Mouse (Mus musculus): Measurements from ENCODE around the gene Rhobtb1. TPM values are rescaled to one million over a fixed set of nuclear protein-coding genes. Genes with fewer than 3 reads are reported as not detected.

Gene Rhobtb1
- polyA plus RNA-seq, 1 experiment from 2014 or later, result 29.4 TPM

DNA sequence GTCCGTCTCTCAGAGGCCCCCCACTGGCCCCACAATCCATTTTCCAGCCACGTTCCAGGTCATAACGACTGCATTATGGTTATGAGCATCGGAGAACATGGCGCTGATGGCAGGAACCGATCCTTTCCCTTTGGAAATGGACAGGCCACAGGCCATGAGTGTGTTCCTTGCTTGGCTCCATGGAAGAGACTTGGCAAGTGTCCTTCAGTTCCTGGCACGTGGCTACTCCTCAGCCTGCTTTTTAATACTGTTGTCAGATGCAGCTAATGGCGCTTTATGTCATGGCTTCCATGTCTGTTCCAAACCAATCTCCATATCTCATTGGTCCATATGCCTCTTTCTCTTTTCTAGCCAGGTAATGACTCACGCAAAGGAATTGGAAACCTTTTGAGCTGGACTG is 86.5 kb downstream of the Rhobtb1 start:
- no peak overlapping the region for H3K4me3 ChIP-seq (ENCODE audit: low read length)
- peaks cover 3% of the 10 kb centered on the region; the same call in 1 of the 2 replicates for H3K9me3 ChIP-seq (replicated peaks; ENCODE audit: control insufficient read depth, low read length)
- H3K27ac ChIP-seq (ENCODE audit: low read length), result no peak overlapping the region
- peaks cover 4% of the 10 kb centered on the region; the same call in 1 of the 2 replicates for H3K36me3 ChIP-seq (ENCODE audit: control insufficient read depth, insufficient read depth)
- WGBS, result 92% methylated on average over 9 of the region's 9 CpGs
- no peak for ATAC-seq (replicated peaks; ENCODE audit: extremely low read depth, insufficient read depth, low FRiP score)
- no peak overlapping the region for H3K9ac ChIP-seq (ENCODE audit: low read length)
- H3K4me2 ChIP-seq (ENCODE audit: low read depth, low read length), result no peak overlapping the region
- no peaks in the 10 kb centered on the region for H3K4me1 ChIP-seq (ENCODE audit: control insufficient read depth, insufficient read depth, low read length)
- H3K27me3 ChIP-seq (ENCODE audit: control insufficient read depth, insufficient read depth, low read length), result no peaks in the 10 kb centered on the region

DNA sequence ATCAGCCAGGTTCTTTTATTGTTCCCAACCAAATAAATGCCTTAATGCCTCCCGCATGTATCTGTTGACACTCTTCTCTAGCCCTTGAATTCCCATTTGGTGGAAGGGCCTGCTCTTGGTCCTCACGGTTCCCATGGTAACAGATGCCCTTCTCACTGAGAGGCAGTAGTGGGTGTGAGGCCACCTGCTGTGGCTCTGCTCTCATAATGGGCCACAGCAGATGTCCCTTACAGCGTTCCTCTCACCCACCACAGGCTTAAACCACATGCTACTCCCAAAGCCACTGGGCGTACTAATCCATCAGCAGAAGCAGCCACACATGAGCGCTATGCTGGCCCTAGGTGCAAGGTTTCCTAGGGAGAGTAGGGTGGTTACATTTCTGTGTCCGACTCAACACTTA is 87.1 kb downstream of the Rhobtb1 start:
- H3K4me2 ChIP-seq (ENCODE audit: low read depth, low read length), result no peak overlapping the region
- peaks cover 3% of the 10 kb centered on the region; the same call in 1 of the 2 replicates for H3K9me3 ChIP-seq (replicated peaks; ENCODE audit: control insufficient read depth, low read length)
- H3K27ac ChIP-seq (ENCODE audit: low read length), result no peak overlapping the region
- H3K9ac ChIP-seq (ENCODE audit: low read length), result no peak overlapping the region
- ATAC-seq (replicated peaks; ENCODE audit: extremely low read depth, insufficient read depth, low FRiP score), result no peak
- WGBS, result 73% methylated on average over 6 of the region's 6 CpGs
- H3K4me1 ChIP-seq (ENCODE audit: control insufficient read depth, insufficient read depth, low read length), result no peaks in the 10 kb centered on the region
- H3K4me3 ChIP-seq (ENCODE audit: low read length), result no peak overlapping the region
- no peaks in the 10 kb centered on the region for H3K27me3 ChIP-seq (ENCODE audit: control insufficient read depth, insufficient read depth, low read length)
- H3K36me3 ChIP-seq (ENCODE audit: control insufficient read depth, insufficient read depth), result peaks cover 4% of the 10 kb centered on the region; the same call in 1 of the 2 replicates

DNA sequence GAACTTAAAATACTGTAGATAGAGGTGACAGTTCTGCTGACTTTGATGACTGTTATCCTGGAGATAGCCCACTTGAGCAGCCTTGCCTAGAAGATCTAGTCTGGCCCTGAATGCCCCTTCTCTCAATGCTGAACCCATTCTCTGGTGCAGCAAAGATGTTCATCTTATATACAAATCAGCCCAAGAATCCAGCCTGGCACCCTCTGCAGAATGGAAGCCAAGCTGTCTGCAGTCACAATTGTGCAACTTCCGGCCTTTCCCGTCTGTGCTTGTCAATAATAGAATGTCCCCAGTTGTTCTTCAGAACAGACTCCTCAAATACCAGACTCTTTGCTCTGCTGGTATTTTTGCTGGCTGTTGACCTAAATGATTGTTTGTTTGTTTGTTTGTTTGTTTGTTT is 89.3 kb downstream of the Rhobtb1 start:
- Histone ChIP-seq H3K4me3 (ENCODE audit: low read length) (no peak overlapping the region), H3K27ac (ENCODE audit: low read length) (no peak overlapping the region), H3K4me2 (ENCODE audit: low read depth, low read length) (no peak overlapping the region), H3K27me3 (ENCODE audit: control insufficient read depth, insufficient read depth, low read length) (no peaks in the 10 kb centered on the region), H3K36me3 (ENCODE audit: control insufficient read depth, insufficient read depth) (peaks cover 4% of the 10 kb centered on the region; the same call in 1 of the 2 replicates), H3K9ac (ENCODE audit: low read length) (no peak overlapping the region), H3K4me1 (ENCODE audit: control insufficient read depth, insufficient read depth, low read length) (no peaks in the 10 kb centered on the region; the same call in 1 of the 2 replicates), H3K9me3 (replicated peaks; ENCODE audit: control insufficient read depth, low read length) (peaks cover 3% of the 10 kb centered on the region; the same call in 1 of the 2 replicates)
- ATAC-seq (replicated peaks; ENCODE audit: extremely low read depth, insufficient read depth, low FRiP score), result no peak
- WGBS, result 79% methylated on average over 2 of the region's 2 CpGs

DNA sequence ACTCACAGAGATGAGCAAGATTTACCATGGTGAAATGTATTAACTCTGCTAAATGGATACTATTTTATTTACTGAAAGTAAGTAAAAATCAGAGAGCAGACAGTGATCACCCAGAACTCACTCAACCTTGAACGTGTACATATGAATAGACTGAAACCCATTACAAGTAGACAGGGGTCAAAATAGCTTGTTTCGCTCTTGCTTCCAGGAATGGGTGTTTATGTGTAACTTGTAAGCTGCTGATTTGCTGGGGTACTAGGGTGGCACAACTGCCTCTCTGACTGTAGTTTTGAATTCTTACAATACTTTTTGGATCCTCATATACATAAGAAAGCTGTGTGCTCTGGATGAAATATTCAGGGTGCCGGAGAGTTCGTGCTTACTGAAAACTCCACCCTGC is 93.9 kb downstream of the Rhobtb1 start:
- no peak for ATAC-seq (replicated peaks; ENCODE audit: extremely low read depth, insufficient read depth, low FRiP score)
- Histone ChIP-seq H3K27ac (ENCODE audit: low read length) (no peak overlapping the region), H3K4me2 (ENCODE audit: low read depth, low read length) (no peak overlapping the region), H3K9me3 (replicated peaks; ENCODE audit: control insufficient read depth, low read length) (peaks cover 3% of the 10 kb centered on the region; the same call in 1 of the 2 replicates), H3K36me3 (ENCODE audit: control insufficient read depth, insufficient read depth) (peaks cover 9% of the 10 kb centered on the region; the same call in 1 of the 2 replicates), H3K27me3 (ENCODE audit: control insufficient read depth, insufficient read depth, low read length) (no peaks in the 10 kb centered on the region), H3K9ac (ENCODE audit: low read length) (no peak overlapping the region), H3K4me1 (ENCODE audit: control insufficient read depth, insufficient read depth, low read length) (no peaks in the 10 kb centered on the region; the same call in none of the 2 replicates), H3K4me3 (ENCODE audit: low read length) (no peak overlapping the region)
- 89% methylated on average over 4 of the region's 4 CpGs for WGBS

DNA sequence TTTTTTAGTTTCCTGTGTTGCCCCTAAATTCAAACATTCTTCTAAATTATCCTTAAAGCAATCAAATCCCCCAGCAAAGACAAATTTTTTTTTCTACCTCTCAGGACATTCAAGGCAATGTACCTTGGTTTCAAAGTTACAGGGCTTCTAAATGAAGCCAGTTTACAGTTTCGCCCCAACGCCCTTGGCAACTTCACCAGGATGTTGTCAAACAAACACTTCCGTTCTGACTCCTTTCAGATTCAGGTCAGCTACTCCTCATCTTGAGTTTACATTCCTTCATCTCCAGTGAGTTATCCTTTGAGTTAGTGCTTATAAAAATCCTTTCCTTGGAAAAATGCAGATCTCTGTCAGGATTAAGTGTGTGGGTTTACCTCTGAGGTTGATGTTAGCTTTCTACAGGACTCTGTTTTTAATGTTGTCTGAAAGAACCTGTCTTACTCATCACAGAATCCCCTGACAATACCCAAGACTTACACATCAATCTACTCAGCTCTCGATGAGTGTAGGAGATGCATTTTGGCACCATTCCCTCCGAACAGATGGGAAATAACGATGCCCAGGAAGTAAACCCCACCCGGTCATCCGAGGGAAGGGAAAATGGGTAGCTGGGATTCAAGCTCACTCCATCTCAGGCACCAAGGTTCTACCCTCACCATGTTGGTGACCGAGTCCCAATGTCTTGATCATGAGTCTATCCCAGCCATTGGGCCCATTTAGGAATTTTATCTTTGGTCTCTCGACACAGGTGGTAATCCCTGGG is 94.9 kb downstream of the Rhobtb1 start:
- no peak for ATAC-seq (replicated peaks; ENCODE audit: extremely low read depth, insufficient read depth, low FRiP score)
- Histone ChIP-seq H3K9me3 (replicated peaks; ENCODE audit: control insufficient read depth, low read length) (peaks cover 3% of the 10 kb centered on the region; the same call in 1 of the 2 replicates), H3K4me2 (ENCODE audit: low read depth, low read length) (no peak overlapping the region), H3K9ac (ENCODE audit: low read length) (no peak overlapping the region), H3K27ac (ENCODE audit: low read length) (no peak overlapping the region), H3K4me3 (ENCODE audit: low read length) (no peak overlapping the region), H3K36me3 (ENCODE audit: control insufficient read depth, insufficient read depth) (peaks cover 15% of the 10 kb centered on the region; the same call in 1 of the 2 replicates), H3K4me1 (ENCODE audit: control insufficient read depth, insufficient read depth, low read length) (no peaks in the 10 kb centered on the region; the same call in none of the 2 replicates), H3K27me3 (ENCODE audit: control insufficient read depth, insufficient read depth, low read length) (no peaks in the 10 kb centered on the region)
- WGBS, result 79% methylated on average over 10 of the region's 10 CpGs

DNA sequence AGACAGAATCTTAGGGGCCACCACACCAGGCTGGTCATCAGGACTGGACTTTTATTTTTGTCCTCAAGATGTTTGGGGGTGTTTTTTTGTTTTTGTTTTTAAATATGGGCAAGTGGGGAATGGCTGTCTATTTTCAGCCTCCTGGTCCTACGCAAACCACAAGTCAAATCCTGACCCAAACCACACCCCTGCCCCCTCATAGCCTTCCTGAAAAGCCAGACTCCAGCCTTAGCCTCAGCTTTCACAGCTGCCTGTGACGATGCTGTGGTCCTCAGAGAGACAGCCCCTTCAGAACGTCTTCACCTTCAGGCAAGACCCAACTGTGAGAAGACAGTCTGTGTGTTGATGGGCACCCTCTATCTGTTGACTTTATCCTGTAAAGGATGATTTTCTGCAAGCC is 95.5 kb downstream of the Rhobtb1 start:
- Histone ChIP-seq H3K9me3 (replicated peaks; ENCODE audit: control insufficient read depth, low read length) (peaks cover 3% of the 10 kb centered on the region; the same call in 1 of the 2 replicates), H3K27ac (ENCODE audit: low read length) (no peak overlapping the region), H3K36me3 (ENCODE audit: control insufficient read depth, insufficient read depth) (peaks cover 15% of the 10 kb centered on the region; the same call in 1 of the 2 replicates), H3K4me2 (ENCODE audit: low read depth, low read length) (no peak overlapping the region), H3K27me3 (ENCODE audit: control insufficient read depth, insufficient read depth, low read length) (no peaks in the 10 kb centered on the region), H3K9ac (ENCODE audit: low read length) (no peak overlapping the region), H3K4me1 (ENCODE audit: control insufficient read depth, insufficient read depth, low read length) (no peaks in the 10 kb centered on the region; the same call in none of the 2 replicates), H3K4me3 (ENCODE audit: low read length) (no peak overlapping the region)
- ATAC-seq (replicated peaks; ENCODE audit: extremely low read depth, insufficient read depth, low FRiP score), result no peak
- 57% methylated on average over 3 of the region's 3 CpGs for WGBS

DNA sequence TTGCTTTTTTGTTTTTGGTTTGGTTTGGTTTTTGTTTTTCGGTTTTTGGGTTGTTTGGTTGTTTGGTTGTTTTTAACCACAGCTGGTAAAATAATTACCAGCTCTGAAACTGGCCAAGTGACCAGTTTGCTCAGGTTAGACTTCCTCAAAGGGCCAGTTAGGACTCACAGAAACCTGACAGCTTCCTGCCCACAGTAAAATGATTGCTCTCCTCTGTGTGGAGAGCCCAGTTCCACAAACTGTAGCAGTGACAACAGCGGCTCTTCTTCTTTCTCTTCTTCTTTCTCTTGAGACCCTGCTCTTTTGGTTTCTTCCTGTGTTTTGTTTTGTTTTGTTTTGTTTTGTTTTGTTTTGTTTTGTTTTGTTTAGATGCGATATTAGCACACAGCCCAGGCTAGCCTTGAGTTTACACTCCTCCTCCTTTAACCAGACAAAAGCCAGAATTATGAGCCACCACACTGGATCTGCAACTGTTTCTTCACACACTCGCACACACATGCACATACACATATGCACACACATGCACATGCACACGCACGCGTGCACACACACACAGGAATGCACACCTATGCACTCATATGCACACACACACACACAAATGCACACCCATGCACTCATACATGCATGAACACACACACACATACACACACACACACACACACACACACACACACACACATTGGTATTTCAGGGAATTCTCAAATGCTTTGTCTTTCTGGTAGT is 96.2 kb downstream of the Rhobtb1 start:
- H3K9me3 ChIP-seq (replicated peaks; ENCODE audit: control insufficient read depth, low read length), result no peaks in the 10 kb centered on the region
- no peak overlapping the region for H3K9ac ChIP-seq (ENCODE audit: low read length)
- peaks cover 4% of the 10 kb centered on the region for H3K4me1 ChIP-seq (ENCODE audit: control insufficient read depth, insufficient read depth, low read length)
- 90% methylated on average over 7 of the region's 7 CpGs for WGBS
- no peak overlapping the region for H3K4me2 ChIP-seq (ENCODE audit: low read depth, low read length)
- no peak overlapping the region for H3K27ac ChIP-seq (ENCODE audit: low read length)
- H3K36me3 ChIP-seq (ENCODE audit: control insufficient read depth, insufficient read depth), result peaks cover 13% of the 10 kb centered on the region; the same call in 1 of the 2 replicates
- no peaks in the 10 kb centered on the region for H3K27me3 ChIP-seq (ENCODE audit: control insufficient read depth, insufficient read depth, low read length)
- H3K4me3 ChIP-seq (ENCODE audit: low read length), result no peak overlapping the region
- no peak for ATAC-seq (replicated peaks; ENCODE audit: extremely low read depth, insufficient read depth, low FRiP score)

DNA sequence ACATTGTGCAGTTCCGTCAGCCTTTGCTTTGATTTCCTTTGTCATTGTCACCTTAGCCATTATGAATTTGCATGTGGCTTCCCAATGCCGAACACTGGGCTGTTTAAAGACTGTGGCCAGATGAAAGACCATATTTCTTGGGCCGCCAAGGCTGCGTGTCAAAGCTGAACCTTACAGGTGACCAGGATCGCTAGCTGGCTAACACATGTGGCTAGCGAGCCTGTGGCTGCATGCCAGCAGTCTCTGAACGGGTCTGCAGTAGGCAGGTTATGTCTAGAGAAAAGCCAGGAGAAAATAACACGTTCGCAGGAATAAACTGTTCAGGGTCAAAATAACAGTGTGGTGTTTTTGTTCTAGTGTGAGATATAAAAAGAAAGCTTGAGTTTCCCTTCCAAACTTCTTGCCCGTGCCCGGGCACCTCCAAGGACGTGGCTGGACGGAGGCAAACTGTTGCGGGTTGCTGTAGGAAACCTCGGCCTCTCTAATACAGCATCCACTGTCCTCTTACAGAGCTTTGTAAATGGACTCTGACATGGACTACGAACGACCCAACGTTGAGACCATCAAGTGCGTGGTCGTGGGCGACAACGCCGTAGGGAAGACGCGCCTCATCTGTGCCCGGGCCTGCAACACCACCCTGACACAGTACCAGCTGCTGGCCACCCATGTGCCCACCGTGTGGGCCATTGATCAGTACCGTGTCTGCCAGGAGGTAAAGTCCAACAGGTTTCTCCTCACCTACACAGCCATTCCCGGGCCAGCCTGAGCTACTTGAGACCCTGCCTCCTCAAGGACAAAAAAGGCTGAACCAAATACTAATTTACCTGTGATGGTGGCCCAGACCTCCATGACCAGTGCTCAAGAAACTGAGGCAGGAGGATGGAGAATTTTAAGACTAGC is 97.3 kb downstream of the Rhobtb1 start:
- H3K9ac ChIP-seq (ENCODE audit: low read length), result no peak overlapping the region
- peaks cover 15% of the 10 kb centered on the region for H3K4me1 ChIP-seq (ENCODE audit: control insufficient read depth, insufficient read depth, low read length)
- H3K27me3 ChIP-seq (ENCODE audit: control insufficient read depth, insufficient read depth, low read length), result no peaks in the 10 kb centered on the region
- H3K27ac ChIP-seq (ENCODE audit: low read length), result no peak overlapping the region
- H3K4me2 ChIP-seq (ENCODE audit: low read depth, low read length), result no peak overlapping the region
- ATAC-seq (replicated peaks; ENCODE audit: extremely low read depth, insufficient read depth, low FRiP score), result no peak
- H3K4me3 ChIP-seq (ENCODE audit: low read length), result no peak overlapping the region
- no peaks in the 10 kb centered on the region for H3K9me3 ChIP-seq (replicated peaks; ENCODE audit: control insufficient read depth, low read length)
- 85% methylated on average over 29 of the region's 29 CpGs for WGBS
- H3K36me3 ChIP-seq (ENCODE audit: control insufficient read depth, insufficient read depth), result peaks cover 13% of the 10 kb centered on the region; the same call in 1 of the 2 replicates
